Mouse (Mus musculus) NIH3T3 (cell line): ENCODE data around the gene Gpr1.

ENCODE experiments used
- DNase-seq: peaks from one replicate; pipeline ENCODE4 v3.0.0-alpha.2; 2012; ENCODE audit warnings: low read depth

Gpr1 gene

DNA sequence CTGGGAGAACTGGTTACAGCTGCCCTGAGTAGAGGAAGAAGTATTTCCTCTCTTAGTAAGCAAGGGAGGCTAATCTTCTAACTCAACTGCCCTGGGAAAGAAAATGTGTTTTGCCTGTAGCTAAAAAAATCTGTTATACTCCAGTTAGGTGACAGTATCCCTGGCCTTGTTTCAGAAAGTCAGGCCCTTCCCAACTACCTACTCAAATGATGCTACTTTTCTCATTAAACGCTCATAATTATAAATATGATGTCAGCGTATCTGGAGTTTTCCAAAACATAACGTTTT, at the start of gene Gpr1:
Gene Gpr1 (minus strand): TSS at position 273 of the 288 bp plus-strand sequence.
- DNase-seq, result no peak

- DNase-seq, result no peak
These were observed 49.3 kb upstream of the Gpr1 start for GRCm38 (mm10) chr1:63263671-63264070.

- DNase-seq, result no peak
These were observed 46.8 kb upstream of the Gpr1 start for GRCm38 (mm10) chr1:63261041-63261590.

DNA sequence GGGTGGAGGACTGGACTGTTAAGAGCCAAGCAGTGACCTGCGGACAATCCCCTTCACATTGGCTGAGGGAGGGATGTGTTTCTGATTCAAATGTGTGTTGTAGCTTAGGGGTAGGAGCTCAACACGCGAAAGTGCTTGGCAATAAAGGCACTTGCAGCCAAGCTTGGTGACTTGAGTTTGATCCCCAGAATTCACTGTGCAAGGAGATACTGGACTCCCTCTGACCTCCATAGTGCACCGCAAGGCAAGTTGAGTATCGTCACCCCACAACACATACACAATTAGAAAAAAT, 46.3 kb upstream of the Gpr1 start:
- no peak for DNase-seq

GRCm38 (mm10) chr1:63259916-63260741, 45.8 kb upstream of the Gpr1 start:
- no peak for DNase-seq

DNA sequence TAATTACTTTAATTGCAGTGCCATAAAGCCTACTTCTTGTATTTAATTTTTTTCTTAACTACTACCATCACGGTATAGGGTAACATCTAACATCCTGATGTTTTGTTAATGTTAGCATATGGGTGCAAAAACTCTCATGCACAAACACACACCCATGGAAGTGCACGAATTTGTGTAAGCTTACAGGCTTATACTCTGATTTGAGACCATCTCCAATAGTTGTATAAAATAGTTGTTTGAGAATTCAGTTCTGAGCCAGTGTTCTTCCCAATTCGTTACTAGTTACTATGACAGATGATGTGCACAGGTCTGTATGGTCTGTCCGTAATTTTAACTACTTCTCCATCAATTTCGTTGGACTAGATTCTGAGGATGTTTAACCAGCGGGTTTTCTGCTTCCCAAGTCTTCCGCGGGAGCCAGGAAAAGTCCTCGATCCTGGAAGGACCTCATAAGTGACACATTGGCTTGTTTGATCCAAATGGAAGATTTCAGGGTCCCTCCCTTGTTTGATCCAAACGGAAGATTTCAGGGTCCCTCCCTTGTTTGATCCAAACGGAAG, 45.0 kb upstream of the Gpr1 start:
- no peak for DNase-seq

DNA sequence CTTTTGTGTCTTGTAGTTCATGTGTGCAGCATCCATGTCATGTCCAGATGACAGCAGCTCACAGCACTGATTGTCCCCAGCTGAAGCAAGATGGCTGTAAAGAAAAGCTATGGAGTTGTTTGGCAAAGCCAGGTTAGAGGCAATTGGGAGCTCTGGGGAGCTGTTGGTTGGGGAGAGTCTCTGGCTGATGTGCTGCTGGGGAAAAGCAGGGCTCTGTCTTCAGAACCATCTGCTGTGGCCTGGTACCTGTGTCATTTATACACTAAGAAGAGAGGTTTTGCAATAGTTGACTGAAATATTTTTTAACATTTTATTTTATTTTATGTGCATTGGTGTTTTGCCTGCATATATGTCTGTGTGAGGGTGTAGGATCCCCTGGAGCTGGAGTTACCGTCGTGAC, 44.2 kb upstream of the Gpr1 start:
- DNase-seq, result no peak

DNA sequence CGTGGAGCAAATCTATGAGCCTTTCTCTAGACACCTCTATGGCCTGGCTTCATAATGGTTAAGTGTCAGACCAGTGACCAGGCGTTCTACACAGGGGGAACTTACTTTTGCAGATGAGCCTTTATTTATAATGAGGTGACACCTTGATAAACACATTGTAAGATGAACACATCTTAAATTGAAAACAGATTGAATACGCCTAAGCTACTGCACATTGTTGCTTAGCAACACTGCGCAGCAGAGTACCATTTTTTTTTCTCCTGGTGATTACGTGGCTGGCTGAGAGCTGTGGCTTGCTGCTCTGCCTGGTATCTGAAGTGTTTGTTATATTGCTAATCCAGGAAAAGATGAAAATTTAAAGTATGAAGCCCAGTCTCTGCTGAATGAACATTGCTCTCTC, 41.7 kb upstream of the Gpr1 start:
- no peak for DNase-seq

GRCm38 (mm10) chr1:63255101-63255500, 40.8 kb upstream of the Gpr1 start:
- no peak for DNase-seq

- DNase-seq, result no peak
These were observed 38.9 kb upstream of the Gpr1 start for GRCm38 (mm10) chr1:63253291-63253690.

DNA sequence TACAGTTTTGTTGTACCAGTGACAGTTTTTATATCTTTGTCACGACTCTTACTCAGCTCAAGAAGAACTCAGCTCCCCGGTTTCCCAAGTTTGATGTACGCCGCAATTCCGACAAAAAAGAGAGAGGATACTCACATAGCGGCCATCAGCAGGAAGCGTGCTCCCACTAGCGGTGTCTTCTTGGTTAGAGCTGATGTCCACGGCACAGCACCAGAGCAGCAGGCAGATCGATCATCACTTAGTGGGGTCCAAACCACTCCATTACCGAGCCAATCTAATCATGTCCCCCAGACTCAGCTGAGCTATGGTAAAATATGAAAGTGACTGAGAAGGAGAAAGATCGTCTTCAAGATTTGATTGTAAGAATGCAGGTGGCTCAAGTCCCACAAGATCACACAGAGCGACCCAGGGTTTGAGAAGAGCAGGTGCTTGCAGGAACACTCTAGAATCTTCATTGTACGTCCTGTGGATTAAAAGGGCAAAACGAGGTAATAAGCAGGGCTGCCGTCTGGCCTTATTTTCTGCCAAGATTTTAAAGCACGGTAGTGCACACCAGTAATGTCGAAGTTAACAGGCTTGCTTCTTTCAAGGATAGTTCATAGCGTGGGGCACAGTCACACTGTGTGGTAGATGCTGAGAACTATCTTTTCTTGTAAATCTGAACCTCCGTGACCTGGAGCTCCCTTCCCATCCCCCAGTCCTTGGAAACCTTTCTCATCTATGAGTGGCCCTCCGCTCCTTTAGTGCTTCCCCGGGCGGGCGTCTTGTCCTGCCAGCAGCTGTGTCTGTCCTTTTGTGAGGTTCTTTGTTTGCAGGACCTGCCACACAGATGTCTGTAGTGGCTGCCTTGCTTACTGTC, 38.2 kb upstream of the Gpr1 start:
- DNase-seq, result no peak

DNA sequence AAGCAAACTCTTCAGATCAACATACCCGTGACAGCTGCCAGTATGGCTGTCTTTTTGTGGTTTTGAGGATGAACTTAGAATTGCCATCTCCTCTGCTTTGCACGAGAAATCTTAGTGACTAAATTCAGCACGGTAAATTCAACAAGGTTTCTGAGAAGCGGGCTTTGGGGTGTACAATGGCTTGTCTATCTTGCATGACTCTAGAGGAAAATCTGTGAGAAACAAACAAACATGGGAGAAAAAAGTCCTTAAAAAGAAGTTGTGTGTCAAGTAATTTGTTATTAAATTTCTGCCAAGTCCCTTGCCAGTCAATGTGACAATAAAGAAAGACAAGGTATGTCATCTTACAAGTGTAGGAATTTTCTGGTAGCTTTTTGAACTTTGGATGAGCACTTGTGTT, 34.9 kb upstream of the Gpr1 start:
- no peak for DNase-seq

GRCm38 (mm10) chr1:63248360-63248851, 34.1 kb upstream of the Gpr1 start:
- DNase-seq, result no peak

GRCm38 (mm10) chr1:63247831-63248359, 33.6 kb upstream of the Gpr1 start:
- DNase-seq, result no peak

GRCm38 (mm10) chr1:63246862-63247521, 32.6 kb upstream of the Gpr1 start:
- no peak for DNase-seq

GRCm38 (mm10) chr1:63243854-63244253, 29.5 kb upstream of the Gpr1 start:
- DNase-seq, result no peak

DNA sequence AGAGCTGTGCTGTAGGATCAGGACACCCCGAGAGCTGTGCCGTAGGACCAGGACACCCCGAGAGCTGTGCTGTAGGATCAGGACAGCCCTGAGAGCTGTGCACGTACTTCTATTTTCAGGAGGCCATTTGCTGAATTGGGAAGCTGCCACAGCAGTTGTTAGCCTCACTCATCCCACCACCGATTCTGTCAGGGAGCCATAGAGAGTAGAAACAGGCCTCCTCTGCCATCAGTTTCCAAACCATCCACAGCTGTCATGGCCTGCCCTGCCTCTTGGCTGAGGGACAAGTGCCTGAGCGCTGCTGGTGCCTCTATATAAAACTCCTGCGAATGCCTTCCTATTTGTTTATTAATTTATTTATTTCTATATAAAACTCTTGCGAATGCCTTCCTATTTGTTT, 25.4 kb upstream of the Gpr1 start:
- no peak for DNase-seq

DNA sequence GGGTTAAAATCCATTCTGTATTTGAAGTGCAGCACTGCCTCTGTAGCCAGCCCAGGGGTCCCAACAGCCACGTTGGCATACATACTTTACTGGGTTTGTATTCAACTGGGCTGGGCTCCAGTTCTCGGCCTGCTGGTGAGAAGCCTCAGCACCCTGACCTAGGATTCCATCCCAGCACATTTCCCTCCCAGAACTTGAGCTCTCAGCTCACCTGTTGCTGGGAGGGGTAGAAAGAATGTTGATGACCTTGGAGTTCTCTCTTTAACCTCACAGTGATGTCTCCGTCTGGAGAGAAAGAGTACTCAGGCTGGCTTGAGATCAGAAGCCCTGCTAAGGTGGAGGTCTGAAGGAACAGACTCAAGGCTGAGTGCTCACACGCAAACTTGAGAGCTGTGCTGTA, 25.0 kb upstream of the Gpr1 start:
- no peak for DNase-seq

GRCm38 (mm10) chr1:63237371-63237770, 23.0 kb upstream of the Gpr1 start:
- no peak for DNase-seq

DNA sequence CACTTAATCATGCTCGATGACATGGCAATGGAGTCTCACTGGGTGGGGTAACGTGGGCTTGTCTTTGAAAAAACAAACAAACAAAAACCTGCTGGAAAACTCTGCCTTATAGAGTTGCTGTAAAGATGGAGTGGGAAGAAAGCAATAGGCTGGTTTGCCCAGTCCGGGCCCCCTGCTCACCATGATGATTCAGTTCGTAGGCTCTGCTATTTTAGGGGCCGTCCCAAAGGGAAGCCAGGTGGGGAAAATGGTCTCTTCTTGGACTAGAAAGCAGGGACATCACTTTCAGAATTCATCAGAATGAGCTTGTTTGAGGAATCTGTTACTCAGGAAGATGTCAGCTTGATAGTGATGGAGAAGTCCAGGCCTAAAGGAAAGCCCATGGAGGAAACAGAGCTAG, 12.9 kb upstream of the Gpr1 start:
- no peak for DNase-seq

- DNase-seq, result no peak
These were observed 11.5 kb upstream of the Gpr1 start for GRCm38 (mm10) chr1:63225890-63226289.

DNA sequence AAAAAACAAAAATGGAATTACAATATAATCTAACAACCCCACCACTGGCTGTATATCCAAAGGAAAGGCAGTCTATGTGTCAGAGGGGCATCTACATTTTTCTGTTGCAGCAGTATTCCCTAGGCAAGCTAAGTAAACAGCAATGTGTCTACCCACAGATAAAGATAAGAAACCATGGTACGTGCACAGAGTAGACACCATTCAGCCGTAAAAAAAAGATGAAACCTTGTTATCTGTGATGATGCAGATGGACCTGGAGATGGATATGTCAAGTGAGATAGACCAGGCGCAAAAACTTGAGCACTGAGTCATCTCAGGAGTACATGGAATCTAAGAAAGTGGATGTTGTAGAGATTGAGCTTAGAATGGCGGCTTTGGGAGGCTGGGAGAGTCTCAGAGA, 10.7 kb upstream of the Gpr1 start:
- no peak for DNase-seq
